Mouse (Mus musculus): ENCODE measurements around the gene Slc25a44.

GRCm38 (mm10) chr3:88363700-88364099, 61.2 kb downstream of the Slc25a44 start:
- no peak for TF ChIP-seq CTCF (IDR thresholded peaks at IDR 0.05; ENCODE audit: insufficient read depth, low read depth, low read length)
- TF ChIP-seq POLR2A (IDR thresholded peaks at IDR 0.05; ENCODE audit: insufficient read depth, low read depth, low read length): no peak

Data from olfactory bulb, adult 2 months (tissue).